Mouse (Mus musculus) neutrophil, adult 59 days (primary cell): ENCODE results near the gene Cuedc1. TPM values are rescaled to one million over a fixed set of nuclear protein-coding genes. Genes with fewer than 3 reads are reported as not detected.

Source experiments
- total RNA-seq, 2 experiments: library from RNA; stranded (reverse); gene quantifications; 1 replicate in 1 of 2; 2 replicates in 1 of 2; pipeline ENCODE4 v1.2.4; 2023

The Cuedc1 gene
- 1 to 10 TPM; 6.7 to 8.7 TPM for total RNA-seq

GRCm38 (mm10) chr11:88098021-88098729 is at the start of gene Cuedc1:
Gene Cuedc1 (plus strand): TSS chr11:88098058.

GRCm38 (mm10) chr11:88067586-88068410 is 30.1 kb upstream of the Cuedc1 start, which contains the start of gene Vezf1:
Gene Vezf1 (plus strand): TSS chr11:88068279.

GRCm38 (mm10) chr11:88203712-88204532 is 106.1 kb downstream of the Cuedc1 start, which contains the start of gene Mrps23:
Gene Mrps23 (plus strand): TSS chr11:88204388.

Other genes with a start within 250 kb of the Cuedc1 start
- gene Mks1, start 244.8 kb upstream of the Cuedc1 start, total RNA-seq = 1 to 10 TPM; 2.8 to 3.9 TPM
- 10 to 100 TPM; 17.9 to 58.4 TPM for gene Epx, start 222.5 kb upstream of the Cuedc1 start, total RNA-seq
- not detected for gene Olfr462, start 205.8 kb upstream of the Cuedc1 start, total RNA-seq
- not detected for gene Olfr463, start 200.7 kb upstream of the Cuedc1 start, total RNA-seq
- gene Olfr464, start 177.1 kb upstream of the Cuedc1 start, total RNA-seq = not detected
- gene Dynll2, start 110.5 kb upstream of the Cuedc1 start, total RNA-seq = 10 to 100 TPM; 13.4 to 14.8 TPM
- gene Srsf1, start 50.7 kb upstream of the Cuedc1 start, total RNA-seq = 100 to 1,000 TPM; 179 to 200 TPM
- gene Vezf1, start 29.8 kb upstream of the Cuedc1 start, total RNA-seq = 10 to 100 TPM; 33.7 to 38.8 TPM
- gene Mrps23, start 106.3 kb downstream of the Cuedc1 start, total RNA-seq = 10 to 100 TPM; 38.3 to 50.6 TPM
- gene Ccdc182, start 196.0 kb downstream of the Cuedc1 start, total RNA-seq = not detected